Mouse (Mus musculus) stomach, embryonic 16.5 days (tissue): ENCODE data around the gene Tubg1. TPM values are rescaled to one million over a fixed set of nuclear protein-coding genes. Genes with fewer than 3 reads are reported as not detected.
A peak's percentile ranks its signal among the peaks of the same experiment; 100 is the strongest.

Experiments
- ATAC-seq: fragments of 200-750 bp; cut with Nextera tagmentation; 2 replicates; pipeline ENCODE4 v1.8.0; 2017; ENCODE audit warnings: moderate number of reproducible peaks, moderate TSS enrichment; ENCODE audit not compliant: insufficient read depth, low FRiP score
- H3K27ac ChIP-seq: fragments of 300-500 bp; sonication (generic); 2 replicates; pipeline ENCODE4 v1.5.1; 2014; ENCODE audit warnings: low read length
- H3K27me3 ChIP-seq: fragments of 300-500 bp; sonication (generic); 2 replicates; pipeline ENCODE4 v1.6.1; 2014; ENCODE audit warnings: low read length, control low read depth, mixed read lengths; ENCODE audit not compliant: control insufficient read depth, insufficient read depth
- H3K36me3 ChIP-seq: fragments of 300-500 bp; sonication (generic); 2 replicates; pipeline ENCODE4 v1.6.1; 2014; ENCODE audit warnings: low read length; ENCODE audit not compliant: control insufficient read depth, insufficient read depth
- H3K4me1 ChIP-seq: fragments of 300-500 bp; sonication (generic); 2 replicates; pipeline ENCODE4 v1.6.1; 2014; ENCODE audit warnings: low read length, control low read depth, mixed read lengths; ENCODE audit not compliant: control insufficient read depth, insufficient read depth
- H3K4me2 ChIP-seq: fragments of 300-500 bp; sonication (generic); 2 replicates; pipeline ENCODE4 v1.6.1; 2014; ENCODE audit warnings: low read depth, low read length, mixed read lengths
- H3K4me3 ChIP-seq: fragments of 300-500 bp; sonication (generic); replicated peaks from 2 replicates; pipeline ENCODE4 v1.5.1; 2014; ENCODE audit warnings: mild to moderate bottlenecking, low read length
- H3K9ac ChIP-seq: fragments of 300-500 bp; sonication (generic); 2 replicates; pipeline ENCODE4 v1.6.1; 2014; ENCODE audit warnings: low read length
- H3K9me3 ChIP-seq: fragments of 300-500 bp; sonication (generic); replicated peaks from 2 replicates; pipeline ENCODE4 v1.6.1; 2016; ENCODE audit warnings: low read length, control low read depth; ENCODE audit not compliant: control insufficient read depth
- WGBS: fragments of 180-500 bp; shearing (Covaris S2); extraction: QIAGEN DNeasy Blood & Tissue Kit; methylation state at CpG from one replicate; pipeline ENCODE4 v1.1.7; 2014; 5-methylcytosine and 5-hydroxymethylcytosine counted together
- polyA plus RNA-seq: library from polyadenylated mRNA; unstranded; fragments of >200 nt; fragmentation: Nextera tagmentation; extraction: Ambion mirVana; gene quantifications from 2 replicates; pipeline ENCODE4 v1.2.1, GENCODE M21; 2015

The Tubg1 gene
- polyA plus RNA-seq, 1 experiment from 2014 or later = 63.0 TPM

- 83% methylated on average over 8 of the region's 8 CpGs for WGBS
- Histone ChIP-seq H3K36me3 (no peaks in the 10 kb centered on the region), H3K4me3 (no peak overlapping the region), H3K27ac (no peak overlapping the region), H3K4me1 (peaks cover 12% of the 10 kb centered on the region), H3K9me3 (no peaks in the 10 kb centered on the region), H3K4me2 (no peak overlapping the region), H3K27me3 (no peaks in the 10 kb centered on the region), H3K9ac (no peak overlapping the region)
- ATAC-seq = no peak
Observed at GRCm38 (mm10) chr11:101141088-101141487, 21.4 kb downstream of the Tubg1 start.

DNA sequence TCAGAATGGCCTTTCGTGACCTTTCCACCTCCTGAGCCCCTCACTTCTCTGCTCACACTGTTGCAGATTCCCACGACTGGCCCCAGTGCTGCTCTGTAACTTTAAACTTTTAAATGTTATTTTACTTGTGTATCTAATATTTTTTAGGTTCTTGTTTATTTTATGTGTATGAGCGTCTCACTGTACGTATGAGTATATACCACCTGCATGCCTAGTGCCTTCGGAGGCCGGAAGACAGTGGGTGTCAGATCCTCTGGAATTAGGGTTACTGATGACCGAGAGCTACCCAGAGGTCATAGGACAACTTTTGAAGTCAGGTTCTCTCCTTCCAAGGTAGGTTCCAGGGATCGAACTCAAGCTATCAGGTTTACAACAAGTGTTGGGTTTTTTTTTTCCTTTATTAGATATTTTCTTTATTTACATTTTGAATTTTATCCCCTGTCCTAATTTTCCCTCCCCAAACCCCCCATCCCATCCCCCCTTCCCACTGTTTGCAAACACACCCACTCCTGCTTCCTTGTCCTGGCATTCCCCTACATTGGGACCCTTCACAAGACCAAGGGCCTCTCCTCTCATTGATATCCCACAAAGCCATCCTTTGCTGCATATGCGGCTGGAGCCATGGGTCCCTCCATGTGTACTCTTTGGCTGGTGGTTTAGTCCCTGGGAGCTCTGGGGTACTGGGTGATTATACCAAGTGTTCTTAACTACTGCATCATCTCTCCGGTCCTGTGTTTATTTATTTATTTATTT is 22.7 kb downstream of the Tubg1 start:
- peaks cover 12% of the 10 kb centered on the region for H3K4me1 ChIP-seq
- H3K4me3 ChIP-seq = no peak overlapping the region
- no peak overlapping the region for H3K4me2 ChIP-seq
- peak overlapping the region; percentile 71; the same call in 1 of the 2 replicates for H3K27ac ChIP-seq
- ATAC-seq = no peak
- no peaks in the 10 kb centered on the region for H3K27me3 ChIP-seq
- no peaks in the 10 kb centered on the region for H3K36me3 ChIP-seq
- no peaks in the 10 kb centered on the region for H3K9me3 ChIP-seq
- no peak overlapping the region for H3K9ac ChIP-seq
- WGBS = 83% methylated on average over 10 of the region's 10 CpGs

DNA sequence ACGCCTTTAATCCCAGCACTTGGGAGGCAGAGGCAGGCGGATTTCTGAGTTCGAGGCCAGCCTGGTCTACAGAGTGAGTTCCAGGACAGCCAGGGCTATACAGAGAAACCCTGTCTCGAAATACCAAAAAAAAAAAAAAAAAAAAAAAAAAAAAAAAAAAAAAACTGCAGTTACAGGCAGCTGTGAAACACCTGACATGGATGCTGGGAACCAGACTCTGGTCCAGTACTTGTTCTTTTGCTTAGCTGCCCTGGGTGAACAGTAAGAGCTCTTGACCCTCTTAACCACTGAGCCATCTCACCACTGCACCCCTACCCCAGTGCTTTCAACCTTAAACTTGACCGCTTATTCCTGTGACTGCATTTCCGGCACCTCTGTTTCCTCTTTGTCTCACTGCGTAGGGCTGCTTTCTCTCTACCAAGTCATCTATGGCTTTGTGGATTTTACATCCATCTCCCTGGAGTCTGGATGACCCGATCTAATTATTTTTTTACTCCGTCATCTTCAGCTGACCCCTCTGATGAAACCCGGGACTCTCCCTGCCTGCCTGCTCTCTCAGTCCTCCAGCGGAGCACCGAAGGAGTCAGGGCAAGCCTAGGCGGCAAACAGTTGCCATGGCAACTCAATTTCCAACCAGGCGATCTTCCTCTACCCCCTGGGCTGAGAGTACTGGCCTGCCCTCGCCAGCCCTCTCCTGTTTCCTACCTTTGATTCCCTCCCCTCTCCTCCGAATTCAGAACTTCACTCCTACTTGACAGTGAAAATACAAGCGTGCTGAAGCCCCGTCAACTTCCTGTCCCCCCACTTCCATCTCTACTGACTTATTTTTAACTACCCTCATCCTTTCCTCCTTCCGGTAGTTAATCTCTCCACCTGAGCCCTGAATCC is 23.8 kb downstream of the Tubg1 start:
- ATAC-seq = no peak
- H3K27ac ChIP-seq = no peak overlapping the region
- WGBS = 22% methylated on average over 18 of the region's 19 CpGs

GRCm38 (mm10) chr11:101146377-101146776 is 26.6 kb downstream of the Tubg1 start:
- H3K9me3 ChIP-seq = no peaks in the 10 kb centered on the region
- H3K4me2 ChIP-seq = no peak overlapping the region
- H3K36me3 ChIP-seq = no peaks in the 10 kb centered on the region
- no peaks in the 10 kb centered on the region for H3K27me3 ChIP-seq
- no peak for ATAC-seq
- H3K4me1 ChIP-seq = peaks cover 20% of the 10 kb centered on the region
- WGBS = 35% methylated on average over 10 of the region's 10 CpGs
- H3K27ac ChIP-seq = no peak overlapping the region
- H3K9ac ChIP-seq = no peak overlapping the region
- no peak overlapping the region for H3K4me3 ChIP-seq

More for the DNA sequence above, 23.8 kb downstream of the Tubg1 start:
- Histone ChIP-seq H3K4me3 (peak overlapping the region; percentile 29), H3K4me2 (peak overlapping the region; percentile 52), H3K4me1 (peaks cover 17% of the 10 kb centered on the region), H3K27me3 (no peaks in the 10 kb centered on the region), H3K9me3 (no peaks in the 10 kb centered on the region), H3K9ac (peak overlapping the region; percentile 35; the same call in 1 of the 2 replicates), H3K36me3 (no peaks in the 10 kb centered on the region)

DNA sequence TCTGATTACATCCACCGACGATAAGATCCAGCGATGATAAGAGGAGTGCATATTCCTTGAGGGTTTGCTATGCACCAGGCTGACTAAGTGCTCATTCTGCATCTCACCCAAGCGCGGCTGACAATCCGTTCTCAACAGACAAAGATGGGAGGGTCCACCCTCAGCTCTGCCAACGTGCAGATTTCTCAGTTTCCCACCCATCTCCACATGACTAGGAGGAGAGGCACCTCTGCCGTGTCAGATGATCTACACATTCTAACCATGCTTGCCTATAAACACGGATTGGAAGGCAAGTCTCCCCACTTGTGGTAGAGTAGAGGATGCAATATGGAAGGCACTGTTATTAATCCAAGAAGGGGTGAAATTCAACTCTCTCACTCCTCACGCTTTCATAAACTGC is 29.0 kb downstream of the Tubg1 start:
- Histone ChIP-seq H3K27ac (peak overlapping the region; percentile 90), H3K9ac (peak overlapping the region; percentile 31), H3K36me3 (no peaks in the 10 kb centered on the region), H3K4me2 (peak overlapping the region; percentile 27; the same call in 1 of the 2 replicates), H3K4me3 (no peak overlapping the region), H3K27me3 (no peaks in the 10 kb centered on the region), H3K9me3 (no peaks in the 10 kb centered on the region), H3K4me1 (peaks cover 17% of the 10 kb centered on the region)
- ATAC-seq = peak; percentile 9; the same call in 1 of the 2 replicates
- 50% methylated on average over 10 of the region's 10 CpGs for WGBS

DNA sequence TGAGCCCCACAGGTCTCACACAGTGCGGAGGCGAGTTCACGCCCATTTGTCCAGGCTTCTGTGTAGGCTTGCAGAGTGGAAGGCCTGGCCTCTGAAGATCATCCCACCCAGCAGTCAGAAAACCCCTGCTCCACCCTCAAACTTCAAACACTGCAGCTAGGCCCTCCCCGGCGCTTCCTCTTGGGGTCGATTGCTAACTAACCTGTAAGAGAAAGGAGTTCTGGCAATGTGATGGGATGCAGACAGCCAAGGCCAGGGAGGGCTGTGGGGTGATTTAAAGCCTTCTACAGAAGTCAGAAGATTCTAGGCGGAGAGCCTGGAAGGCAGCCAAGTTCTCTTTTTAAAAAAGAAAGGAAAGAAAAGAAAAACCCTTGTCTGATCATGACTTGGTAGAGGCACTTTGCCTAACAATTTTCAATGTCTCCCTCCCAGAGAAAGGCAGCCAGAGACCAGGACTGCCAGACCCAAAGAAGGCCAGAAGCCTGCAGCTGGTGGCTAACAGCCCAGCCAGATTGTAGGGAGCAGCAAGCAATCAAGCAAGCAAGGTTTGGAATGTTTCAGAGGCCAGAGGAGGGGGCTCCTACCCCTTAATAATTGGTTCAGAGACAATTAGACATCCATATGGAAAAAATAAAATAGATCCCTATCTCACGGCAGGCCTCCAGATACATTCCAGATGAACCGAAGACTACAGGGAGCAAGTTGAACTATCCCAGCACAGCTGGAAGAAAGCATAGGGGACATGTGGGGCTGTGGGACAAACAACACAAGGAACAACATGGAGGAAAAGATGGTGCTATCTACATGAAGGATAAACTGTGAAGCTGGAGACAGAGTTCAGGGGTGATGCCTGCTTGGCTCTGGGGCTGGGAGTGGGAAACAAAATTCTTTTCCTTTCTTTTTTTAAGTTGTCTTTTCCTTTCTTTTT is 29.7 kb downstream of the Tubg1 start:
- H3K4me2 ChIP-seq = peak overlapping the region; percentile 27; the same call in 1 of the 2 replicates

DNA sequence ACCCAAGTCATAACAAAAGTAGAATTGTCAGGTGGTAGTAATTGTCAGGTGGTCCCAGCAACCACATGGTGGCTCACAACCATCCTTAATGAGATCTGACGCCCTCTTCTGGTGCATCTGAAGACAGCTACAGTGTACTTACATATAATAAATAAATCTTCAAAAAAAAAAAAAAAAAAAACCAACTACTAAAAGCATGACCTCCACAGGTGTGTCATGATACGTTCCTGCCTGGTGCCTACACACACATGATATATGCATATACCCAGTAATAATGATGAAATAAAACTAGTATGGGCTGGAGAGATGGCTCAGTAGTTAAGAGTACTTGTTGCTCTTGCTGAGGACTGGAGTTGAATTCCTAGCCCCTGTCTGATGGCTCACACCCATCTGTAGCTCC is 31.3 kb downstream of the Tubg1 start:
- H3K9me3 ChIP-seq = no peaks in the 10 kb centered on the region
- H3K4me2 ChIP-seq = no peak overlapping the region
- H3K4me1 ChIP-seq = peaks cover 17% of the 10 kb centered on the region
- no peak overlapping the region for H3K4me3 ChIP-seq
- H3K27me3 ChIP-seq = no peaks in the 10 kb centered on the region
- H3K36me3 ChIP-seq = no peaks in the 10 kb centered on the region
- 59% methylated on average over 2 of the region's 2 CpGs for WGBS
- H3K27ac ChIP-seq = no peak overlapping the region
- no peak overlapping the region for H3K9ac ChIP-seq
- ATAC-seq = no peak

More for the DNA sequence above, 29.7 kb downstream of the Tubg1 start:
- Histone ChIP-seq H3K9ac (peak overlapping the region; percentile 31; the same call in 1 of the 2 replicates), H3K4me1 (peaks cover 17% of the 10 kb centered on the region), H3K27ac (peak overlapping the region; percentile 90), H3K36me3 (no peaks in the 10 kb centered on the region), H3K27me3 (no peaks in the 10 kb centered on the region), H3K4me3 (no peak overlapping the region), H3K9me3 (no peaks in the 10 kb centered on the region)
- ATAC-seq = peak; percentile 75
- 25% methylated on average over 9 of the region's 9 CpGs for WGBS

DNA sequence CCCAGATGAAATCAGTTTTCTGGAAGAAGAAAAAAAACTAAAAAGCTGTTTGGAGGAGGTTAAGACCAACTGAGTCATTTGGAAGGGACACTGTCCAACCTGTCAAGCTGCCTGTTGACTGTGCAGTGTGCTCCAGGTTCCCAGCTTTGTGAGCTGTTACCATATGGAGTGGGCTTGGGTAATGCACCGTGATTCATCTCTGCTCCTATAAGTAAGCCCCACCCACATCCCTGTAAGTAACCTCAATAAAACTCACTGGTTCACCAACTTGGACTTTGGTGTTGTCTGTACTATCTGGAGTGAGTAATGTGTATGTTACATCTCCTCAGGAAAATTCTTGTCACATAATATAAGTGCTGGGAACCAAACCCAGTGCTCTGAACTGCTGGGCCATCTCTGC is 33.1 kb downstream of the Tubg1 start:
- 69% methylated on average over 1 of the region's 1 CpGs for WGBS
- Histone ChIP-seq H3K4me2 (no peak overlapping the region), H3K9ac (no peak overlapping the region), H3K27me3 (no peaks in the 10 kb centered on the region), H3K36me3 (no peaks in the 10 kb centered on the region), H3K27ac (no peak overlapping the region), H3K4me1 (peaks cover 17% of the 10 kb centered on the region), H3K9me3 (no peaks in the 10 kb centered on the region), H3K4me3 (no peak overlapping the region)
- no peak for ATAC-seq
